ENCODE assay signal across 9 mouse cellular contexts in genomic region chr11:97545808-97546560, GRCm38 (mm10). TPM values are rescaled to one million over a fixed set of nuclear protein-coding genes. Genes with fewer than 3 reads are reported as not detected.
DNase-seq lines count a peak whose midpoint lies in the region; ATAC-seq lines count a peak whose summit lies in the region.
"Had no signal": no experiment of that assay in that cellular context is flagged by ENCODE, and none has a peak within 500 bp of the region (broad histone marks: within the 10 kb centered on the region; RNA-seq: fewer than 3 reads in every experiment).

No protein-coding gene starts in this region.

- peak overlapping the region; percentile 99 for H3K4me2 ChIP-seq in embryonic facial prominence, embryonic 15.5 days (replicated peaks)
- H3K4me2 ChIP-seq in liver, embryonic 12.5 days = peak overlapping the region; percentile 75

- WGBS in heart, embryonic 10.5 days = 5% methylated on average over 26 of the region's 26 CpGs
- 4% methylated on average over 26 of the region's 26 CpGs for WGBS in embryonic facial prominence, embryonic 15.5 days
- WGBS in liver, embryonic 12.5 days (ENCODE audit: insufficient replicate concordance) = 3% methylated on average over 26 of the region's 26 CpGs

- H3K9me3 ChIP-seq in heart, embryonic 10.5 days = no peaks in the 10 kb centered on the region
- H3K9me3 ChIP-seq in embryonic facial prominence, embryonic 15.5 days (replicated peaks) = no peaks in the 10 kb centered on the region
- H3K9me3 ChIP-seq in liver, embryonic 12.5 days (replicated peaks) = no peaks in the 10 kb centered on the region

- H3K9ac ChIP-seq in embryonic facial prominence, embryonic 15.5 days = no peak overlapping the region
- no peak overlapping the region for H3K9ac ChIP-seq in liver, embryonic 12.5 days

- no peak for ATAC-seq in embryonic facial prominence, embryonic 15.5 days (ENCODE audit: insufficient number of reproducible peaks, low FRiP score, low TSS enrichment, low read depth)
- no peak for ATAC-seq in liver, embryonic 12.5 days

- H3K4me3 ChIP-seq in heart, embryonic 10.5 days = peak overlapping the region; percentile 79
- peak overlapping the region; percentile 53 for H3K4me3 ChIP-seq in embryonic facial prominence, embryonic 15.5 days (replicated peaks)
- H3K4me3 ChIP-seq in liver, embryonic 12.5 days = peak overlapping the region; percentile 54

- no peak for DNase-seq in heart, embryonic 10.5 days (ENCODE audit: low spot score)
- DNase-seq in heart, adult 8-10 months (ENCODE audit: low spot score) = no peak
- peak; percentile 35 to 37 for DNase-seq in B cell, adult 2 months
- no peak for DNase-seq in urinary bladder, postnatal 36 days (ENCODE audit: low spot score in 2 of 2)
- DNase-seq in frontal cortex, postnatal 25 days (ENCODE audit: low spot score in 2 of 2) = no peak
- no peak for DNase-seq in layer of hippocampus, adult 9-11 months

- H3K4me1 ChIP-seq in heart, embryonic 10.5 days = peaks cover 22% of the 10 kb centered on the region
- peaks cover 20% of the 10 kb centered on the region for H3K4me1 ChIP-seq in embryonic facial prominence, embryonic 15.5 days
- peaks cover 7% of the 10 kb centered on the region; the same call in 1 of the 2 replicates for H3K4me1 ChIP-seq in liver, embryonic 12.5 days

- peak overlapping the region; percentile 68 for H3K27ac ChIP-seq in heart, embryonic 10.5 days
- H3K27ac ChIP-seq in embryonic facial prominence, embryonic 15.5 days (replicated peaks) = no peak overlapping the region
- no peak overlapping the region for H3K27ac ChIP-seq in liver, embryonic 12.5 days

- H3K36me3 ChIP-seq in heart, embryonic 10.5 days = no peaks in the 10 kb centered on the region
- H3K36me3 ChIP-seq in embryonic facial prominence, embryonic 15.5 days = no peaks in the 10 kb centered on the region
- no peaks in the 10 kb centered on the region for H3K36me3 ChIP-seq in liver, embryonic 12.5 days

- H3K27me3 ChIP-seq in heart, embryonic 10.5 days (ENCODE audit: insufficient read depth, poor library complexity, severe bottlenecking) = peaks cover 100% of the 10 kb centered on the region
- peaks cover 87% of the 10 kb centered on the region for H3K27me3 ChIP-seq in embryonic facial prominence, embryonic 15.5 days
- peaks cover 98% of the 10 kb centered on the region for H3K27me3 ChIP-seq in liver, embryonic 12.5 days (replicated peaks)

RNA-seq across cellular contexts. Expression of gene Srcin1, which starts 30.0 kb away (rescaled TPM):
- 0.05 and 0.14 TPM in 2 replicates for polyA plus RNA-seq in heart, embryonic 10.5 days (2016; fragmentation: Nextera tagmentation; extraction: Ambion mirVana)
- under 1 TPM; 0.06 to 0.75 (median 0.18) TPM for total RNA-seq in heart, adult 8-10 months (2022)
- 2.0 and 2.2 TPM in 2 replicates for polyA plus RNA-seq in embryonic facial prominence, embryonic 15.5 days (2015; fragmentation: Nextera tagmentation; extraction: Ambion mirVana)
- 0.01 and 0.10 TPM in 2 replicates for polyA plus RNA-seq in liver, embryonic 12.5 days (2016; fragmentation: Nextera tagmentation; extraction: Ambion mirVana)

RNA-seq across cellular contexts. Expression of gene 4933428G20Rik, which starts 45.8 kb away (rescaled TPM):
- polyA plus RNA-seq in heart, embryonic 10.5 days (2016; fragmentation: Nextera tagmentation; extraction: Ambion mirVana) = 1.3 TPM in 2 replicates
- not detected for total RNA-seq in heart, adult 8-10 months (2022)
- 1.4 and 1.7 TPM in 2 replicates for polyA plus RNA-seq in embryonic facial prominence, embryonic 15.5 days (2015; fragmentation: Nextera tagmentation; extraction: Ambion mirVana)
- 1.3 and 1.4 TPM in 2 replicates for polyA plus RNA-seq in liver, embryonic 12.5 days (2016; fragmentation: Nextera tagmentation; extraction: Ambion mirVana)
- total RNA-seq: MEL had no signal

Comparison
In these comparisons a context has a peak if more than half of its experiments do, and no peak if none do; other contexts are left out.
1. DNase-seq: peak in B cell, adult 2 months (2 of 2); none in heart, embryonic 10.5 days (single experiment), heart, adult 8-10 months (single experiment), urinary bladder, postnatal 36 days (0 of 2), frontal cortex, postnatal 25 days (0 of 2) and layer of hippocampus, adult 9-11 months (single experiment).
2. Peak in every context shown above with its lines, with median percentiles within 50 percentile points of each other: H3K4me3 ChIP-seq.